21 mouse cellular contexts compared by ENCODE assay signal in the genomic region with DNA sequence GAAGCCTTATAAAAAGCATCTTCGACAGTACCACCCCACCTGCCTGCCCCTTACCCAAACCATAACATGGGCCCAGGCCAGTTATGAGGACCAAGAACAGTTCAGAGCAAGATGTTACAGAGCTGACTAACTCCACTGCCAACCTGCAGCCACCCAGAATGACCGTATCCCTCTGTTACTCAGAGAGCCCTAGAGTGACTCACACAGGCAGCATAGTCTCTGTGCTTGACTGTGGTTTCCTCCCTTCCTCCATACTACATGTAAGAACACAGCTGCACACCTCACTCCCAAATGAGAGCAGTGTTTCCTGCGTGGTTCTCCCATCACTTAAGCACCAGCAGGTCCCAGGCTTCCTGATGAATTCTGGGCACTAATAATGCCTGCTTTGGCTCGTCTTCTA. TPM values are rescaled to one million over a fixed set of nuclear protein-coding genes. Genes with fewer than 3 reads are reported as not detected.
DNase-seq lines count a peak whose midpoint lies in the region; TF ChIP-seq lines count a peak whose summit lies in the region.
"Had no signal": no experiment of that assay in that cellular context is flagged by ENCODE, and none has a peak within 500 bp of the region (broad histone marks: within the 10 kb centered on the region; RNA-seq: fewer than 3 reads in every experiment).

No protein-coding gene starts in this region.

- DNase-seq in 3T3-L1 (ENCODE audit: low read depth, low spot score) = peak; percentile 65
- peak; percentile 37 for DNase-seq in brain, adult 2 months (ENCODE audit: low read depth, low spot score)
- no peak for DNase-seq in c-Kit-positive CD71-positive TER-119-positive erythroid progenitor cells, embryonic 14.5 days (ENCODE audit: low spot score)
- no peak for DNase-seq in urinary bladder, postnatal 14 days (ENCODE audit: low spot score)
- DNase-seq in cerebellum, postnatal 14 days = no peak
- DNase-seq: adrenal gland, adult 8-10 months; adrenal gland, postnatal 36 days; cerebellum, adult 18-20 months; cerebellum, adult 9-10 months; cerebellum, postnatal 25 days; gastrocnemius, postnatal 10 days; gastrocnemius, postnatal 36 days; kidney, adult 18-20 months; kidney, adult 9 months had no signal

- H3K4me3 ChIP-seq in C2C12 (ENCODE audit: insufficient read depth, poor library complexity, severe bottlenecking) = no peak overlapping the region
- H3K4me3 ChIP-seq: embryonic facial prominence, embryonic 12.5 days; embryonic facial prominence, embryonic 15.5 days; forebrain, embryonic 13.5 days; hindbrain, embryonic 13.5 days had no signal

- no peak overlapping the region for H3ac ChIP-seq in C2C12 (ENCODE audit: control insufficient read depth, insufficient read length, low read depth)

- no peaks in the 10 kb centered on the region for H3K36me3 ChIP-seq in C2C12 (ENCODE audit: control insufficient read depth, insufficient read depth)
- H3K36me3 ChIP-seq: embryonic facial prominence, embryonic 12.5 days; embryonic facial prominence, embryonic 15.5 days; hindbrain, embryonic 13.5 days had no signal

- TF ChIP-seq CTCF in C2C12 (IDR thresholded peaks at IDR 0.05; ENCODE audit: control insufficient read depth, insufficient read depth, insufficient read length) = no peak

- H3K27me3 ChIP-seq in C2C12 (ENCODE audit: control insufficient read depth, insufficient read depth, insufficient read length) = no peaks in the 10 kb centered on the region
- H3K27me3 ChIP-seq: embryonic facial prominence, embryonic 12.5 days; embryonic facial prominence, embryonic 15.5 days; forebrain, embryonic 13.5 days; hindbrain, embryonic 13.5 days had no signal

- H3K79me2 ChIP-seq in C2C12 (ENCODE audit: control insufficient read depth, insufficient read depth) = no peaks in the 10 kb centered on the region

- H3K79me3 ChIP-seq in C2C12 (ENCODE audit: low read depth) = no peaks in the 10 kb centered on the region

TF ChIP-seq in C2C12, 6 proteins besides CTCF, POLR2A, EP300 and RAD21:
- peak; percentile 43 for TF ChIP-seq MYOD1 (IDR thresholded peaks at IDR 0.05; ENCODE audit: control insufficient read depth, insufficient read length, low read depth)
- no peak for TF ChIP-seq MAX (IDR thresholded peaks at IDR 0.05)
- TF ChIP-seq MYOG (IDR thresholded peaks at IDR 0.05; ENCODE audit: control insufficient read depth, extremely low read depth, insufficient read length) = no peak
- no peak for TF ChIP-seq CEBPB (IDR thresholded peaks at IDR 0.05; ENCODE audit: low read depth)
- TF ChIP-seq FOSL1 (IDR thresholded peaks at IDR 0.05; ENCODE audit: insufficient read depth, low read length, poor library complexity, severe bottlenecking) = no peak
- no peak for TF ChIP-seq USF1 (IDR thresholded peaks at IDR 0.05; ENCODE audit: low read depth)

RNA-seq across cellular contexts. Expression of gene Stk33, which starts 31.8 kb away (rescaled TPM):
- 0.02 TPM for polyA plus RNA-seq in C2C12 (2012; fragmentation: generic; extraction: Trizol)
- polyA plus RNA-seq: inflammation-experienced regulatory T-cells, adult 6 months had no signal

RNA-seq across cellular contexts. Expression of gene Trim66, which starts 37.2 kb away (rescaled TPM):
- polyA plus RNA-seq in C2C12 (2012; fragmentation: generic; extraction: Trizol) = 0.57 TPM
- polyA plus RNA-seq: heart, postnatal 0 days; inflammation-experienced regulatory T-cells, adult 6 months had no signal

RNA-seq across cellular contexts. Expression of gene Rpl27a, which starts 48.2 kb away (rescaled TPM):
- polyA plus RNA-seq in C2C12 (2012; fragmentation: generic; extraction: Trizol) = 1,692 TPM

Comparison
In these comparisons a context has a peak if more than half of its experiments do, and no peak if none do; other contexts are left out.
1. DNase-seq: peak in 3T3-L1 (single experiment) and brain, adult 2 months (single experiment); none in c-Kit-positive CD71-positive TER-119-positive erythroid progenitor cells, embryonic 14.5 days (single experiment), urinary bladder, postnatal 14 days (single experiment) and cerebellum, postnatal 14 days (0 of 2).